Mouse (Mus musculus): Measurements from ENCODE around the gene Dhx36.

Gene Dhx36

DNA sequence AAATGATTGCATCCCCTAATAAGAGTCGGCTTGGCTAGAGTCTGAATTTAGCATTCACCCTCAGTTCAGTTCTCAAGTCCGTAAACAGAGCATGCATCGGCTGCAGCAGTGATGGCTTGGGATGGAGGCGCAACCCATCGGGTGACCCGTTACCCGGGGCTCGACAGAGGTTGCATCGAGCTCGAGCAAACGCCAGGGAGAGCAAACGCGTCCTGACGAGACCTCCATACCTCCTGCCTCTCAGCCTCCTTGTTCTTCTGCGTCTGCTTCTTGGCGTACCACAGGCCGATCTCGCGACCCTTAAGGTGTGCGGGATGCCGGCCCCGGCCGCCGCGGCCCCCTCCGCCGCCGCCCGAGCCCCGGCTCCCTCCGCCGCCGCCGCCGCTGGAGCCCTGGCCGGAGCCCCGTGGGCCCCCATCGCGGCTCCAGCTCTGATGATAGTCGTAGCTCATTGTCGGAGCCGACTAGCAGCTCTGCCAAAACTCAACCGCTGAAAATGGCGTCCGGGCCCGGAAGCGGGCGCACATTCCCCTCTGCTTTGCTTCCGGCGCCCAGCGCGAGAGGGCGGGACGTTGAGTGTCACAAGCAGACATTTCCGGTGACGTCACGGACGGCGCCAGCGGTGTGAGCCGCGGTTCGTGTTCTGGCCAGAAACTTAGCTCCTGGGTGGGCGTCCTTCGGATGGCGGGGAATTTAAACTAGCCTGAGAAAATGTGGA lies at the start of gene Dhx36:
TSS of gene Dhx36 (minus strand) at position 517 of the 718 bp plus-strand sequence.
- peak; percentile 98 for DNase-seq (ENCODE audit: low read depth, low spot score)

DNA sequence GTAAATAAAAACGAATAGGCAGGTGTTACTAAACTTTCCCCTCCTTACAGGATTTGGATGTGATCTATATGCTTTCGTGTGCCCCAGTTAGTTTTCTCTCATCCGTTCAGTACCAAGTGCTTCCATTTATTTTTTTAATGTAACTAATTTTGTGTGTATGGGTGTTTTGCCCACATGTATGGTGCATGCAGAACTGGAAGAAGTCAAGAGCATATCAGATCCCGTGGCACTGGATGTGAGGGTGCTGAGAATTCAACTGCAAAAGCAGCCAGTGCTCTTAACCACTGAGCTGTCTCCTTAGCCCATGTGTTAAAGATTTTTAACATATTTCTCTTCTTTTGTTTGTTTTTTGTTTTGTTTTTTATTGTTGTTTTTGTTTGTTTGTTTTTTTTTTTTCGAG lies 20.8 kb upstream of the Dhx36 start:
- DNase-seq (ENCODE audit: low read depth, low spot score) = no peak

DNA sequence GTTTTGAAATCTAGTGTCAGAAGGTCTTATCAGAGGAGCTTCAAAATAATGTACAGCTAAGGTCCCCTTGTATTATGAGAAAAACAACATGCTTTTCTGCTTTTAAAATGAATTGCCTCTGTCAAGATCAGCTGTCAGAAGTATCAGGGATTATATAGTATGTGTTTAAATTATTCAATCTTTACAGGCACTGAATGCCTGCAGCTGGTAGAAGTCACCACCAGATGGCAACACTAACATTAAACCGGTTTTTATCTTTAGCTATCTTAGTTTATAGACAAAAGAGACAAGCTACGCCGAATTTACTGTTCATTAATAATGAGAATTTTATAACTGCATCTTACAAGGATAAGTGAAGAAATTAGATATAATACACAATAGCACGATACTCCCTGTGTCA lies 20.4 kb upstream of the Dhx36 start:
- peak; percentile 10 for DNase-seq (ENCODE audit: low read depth, low spot score)

DNA sequence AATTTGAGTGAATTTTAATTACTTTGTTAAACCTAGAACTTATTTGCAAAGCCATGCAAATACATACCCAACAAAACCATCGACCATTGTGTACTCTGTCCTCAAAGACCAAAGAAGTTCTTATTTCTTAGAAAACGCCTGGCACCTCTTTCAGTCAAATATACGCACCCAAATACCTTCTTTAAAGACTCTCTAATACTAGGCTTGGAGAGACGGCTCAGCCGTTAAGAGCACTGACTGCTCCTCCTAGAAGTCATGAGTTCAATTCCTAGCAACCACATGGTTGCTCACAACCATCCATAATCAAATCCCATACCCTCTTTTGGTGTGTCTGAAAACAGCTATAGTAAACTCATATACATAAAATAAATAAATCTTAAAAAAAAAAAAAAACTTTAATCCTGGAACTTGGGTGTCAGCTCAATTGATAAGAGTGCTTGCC lies 423 bp upstream of the Dhx36 start:
- DNase-seq (ENCODE audit: low read depth, low spot score) = no peak

DNA sequence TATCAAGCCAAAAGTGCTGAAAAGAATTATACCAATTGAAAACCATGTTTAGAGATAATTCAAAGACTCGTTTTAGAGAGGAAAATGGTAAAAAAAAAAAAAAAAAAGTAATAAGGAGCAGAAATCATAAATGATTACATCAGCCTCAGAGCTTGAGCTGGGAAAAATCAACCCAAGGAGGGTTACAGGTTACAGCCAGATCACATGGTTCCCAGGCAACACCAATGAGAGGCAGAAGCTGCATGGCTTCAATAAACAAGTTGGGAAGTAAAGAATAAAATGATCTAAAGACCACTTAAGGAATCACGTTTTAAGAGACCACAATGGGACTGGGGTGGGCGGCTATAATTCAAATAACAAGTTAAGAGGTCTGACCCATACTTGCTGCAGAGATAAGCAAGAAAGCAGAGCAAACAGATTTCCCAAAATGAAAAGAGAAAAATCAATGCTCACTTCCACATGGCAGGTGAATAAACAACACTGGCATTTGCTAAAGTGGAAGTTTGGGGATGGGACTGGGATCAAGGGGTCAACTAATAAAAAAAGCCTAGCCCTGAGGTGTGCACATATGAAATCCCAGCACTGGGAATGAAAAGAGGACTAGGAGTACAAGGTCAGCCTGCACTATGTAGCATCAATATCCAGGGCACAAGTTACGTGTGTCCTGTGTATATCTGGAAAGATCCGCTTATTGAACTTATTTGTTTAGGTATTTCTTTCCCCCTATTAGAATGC lies 1.5 kb downstream of the Dhx36 start:
- no peak for DNase-seq (ENCODE audit: low read depth, low spot score)

DNA sequence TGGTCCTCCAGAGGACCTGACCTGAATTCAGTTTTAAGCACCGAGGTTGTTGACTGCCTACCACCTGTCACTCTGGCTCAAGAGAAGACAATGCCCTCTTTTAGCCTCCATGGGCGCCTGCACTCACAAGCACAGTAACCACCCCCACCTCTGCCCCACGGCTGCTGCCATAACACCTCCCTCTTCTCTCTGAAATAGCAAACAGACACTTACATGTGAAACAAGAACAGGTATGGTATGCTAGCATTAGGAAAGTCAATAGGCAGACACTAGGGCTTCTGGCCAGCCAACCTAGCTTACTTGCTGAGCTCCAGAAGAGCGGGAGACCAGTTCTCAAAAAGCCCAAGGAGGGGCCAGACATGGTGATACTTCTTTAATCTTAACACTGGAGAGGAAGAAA lies 7.5 kb downstream of the Dhx36 start:
- no peak for DNase-seq (ENCODE audit: low read depth, low spot score)

DNA sequence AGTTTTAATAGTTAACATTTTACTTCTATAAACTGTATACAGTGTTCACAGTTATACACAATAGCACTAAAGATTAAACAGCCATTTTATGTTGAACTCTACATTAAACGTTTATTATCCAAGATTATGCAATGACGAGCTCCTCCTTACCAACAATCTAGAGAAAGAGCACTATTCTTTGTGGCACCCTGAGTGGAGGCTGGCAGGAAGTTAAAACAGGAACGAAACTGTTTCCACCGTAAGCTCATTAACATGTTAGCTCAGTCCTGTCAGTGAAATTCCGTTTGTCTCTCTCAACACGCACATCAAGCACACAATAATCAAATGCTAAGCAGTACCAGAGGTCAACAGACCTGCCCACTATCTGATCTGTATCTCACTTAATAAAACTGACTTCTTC lies 14.2 kb downstream of the Dhx36 start:
- DNase-seq (ENCODE audit: low read depth, low spot score) = no peak

DNA sequence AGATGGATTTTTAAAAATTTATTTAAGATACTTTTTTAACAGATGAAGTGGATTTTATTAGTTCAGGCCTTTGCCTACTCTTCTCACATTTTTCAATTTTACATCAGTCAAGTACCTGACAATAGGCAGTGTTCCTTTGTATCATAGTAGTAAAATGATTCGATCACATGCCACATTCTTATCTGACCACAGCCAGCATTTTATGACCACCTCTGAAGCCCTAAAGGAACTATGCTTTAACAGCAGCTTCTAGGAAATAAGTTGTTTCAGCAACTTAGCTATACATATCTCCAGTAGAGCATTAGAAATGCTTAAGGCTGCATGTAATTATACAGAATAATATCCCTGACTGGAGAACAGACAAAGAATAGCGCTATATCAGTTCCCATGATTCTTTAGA lies 22.5 kb downstream of the Dhx36 start:
- DNase-seq (ENCODE audit: low read depth, low spot score) = no peak

DNA sequence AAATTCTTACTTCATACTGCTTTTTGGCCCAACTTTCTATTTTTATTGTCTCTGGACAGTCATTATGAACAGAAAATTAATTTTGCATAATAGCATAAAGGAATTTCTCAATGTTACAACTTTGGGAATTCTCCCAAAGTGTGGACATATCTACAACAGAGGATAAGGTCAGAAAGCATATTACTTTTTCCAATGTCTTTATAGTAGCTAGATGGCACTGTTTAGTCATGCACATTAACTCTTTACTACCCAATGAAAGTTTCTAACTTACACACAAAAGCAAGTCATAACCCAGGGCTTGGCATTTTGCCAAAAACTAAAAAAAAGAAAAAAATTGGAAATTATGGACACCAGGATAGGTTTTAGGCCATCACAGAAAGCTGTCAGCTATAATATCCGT lies 36.6 kb downstream of the Dhx36 start:
- DNase-seq (ENCODE audit: low read depth, low spot score) = no peak

DNA sequence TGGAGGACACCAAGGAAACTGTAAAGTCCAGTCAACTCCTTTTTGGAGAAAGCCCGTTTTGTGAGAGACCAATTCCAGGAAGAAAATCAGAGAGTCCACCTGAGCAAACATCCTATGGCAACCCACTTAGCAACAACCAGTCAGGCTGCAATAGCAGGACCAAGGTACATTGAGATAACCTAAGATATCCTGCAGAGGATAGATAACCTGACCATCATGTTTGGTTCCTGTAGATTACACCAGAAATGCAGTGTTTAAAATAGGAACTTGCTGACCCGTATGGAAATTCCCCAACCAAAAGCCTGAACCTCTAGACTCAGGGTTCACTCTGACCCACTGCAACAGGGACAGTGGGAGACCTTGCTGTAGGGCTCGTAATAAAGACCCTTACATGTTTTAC lies 42.5 kb downstream of the Dhx36 start:
- no peak for DNase-seq (ENCODE audit: low read depth, low spot score)

DNA sequence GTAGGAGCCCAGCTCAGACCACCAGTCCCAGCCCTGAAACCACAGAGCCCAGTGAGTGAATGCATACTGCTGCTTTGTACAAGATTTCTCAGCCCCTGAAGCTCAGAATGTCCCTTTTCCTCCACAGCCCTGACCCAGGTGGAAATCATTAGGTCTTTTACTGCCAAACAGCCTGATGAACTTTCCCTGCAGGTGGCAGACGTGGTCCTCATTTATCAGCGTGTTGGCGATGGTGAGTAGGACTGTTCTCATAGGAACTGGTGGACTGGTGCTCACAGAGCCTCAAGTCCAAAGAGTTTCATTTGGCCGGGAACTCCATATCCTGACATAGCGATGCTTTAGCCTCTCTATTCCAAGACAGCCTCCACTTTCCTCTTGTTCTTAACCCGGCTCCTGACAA lies 47.3 kb downstream of the Dhx36 start:
- DNase-seq (ENCODE audit: low read depth, low spot score) = no peak

DNA sequence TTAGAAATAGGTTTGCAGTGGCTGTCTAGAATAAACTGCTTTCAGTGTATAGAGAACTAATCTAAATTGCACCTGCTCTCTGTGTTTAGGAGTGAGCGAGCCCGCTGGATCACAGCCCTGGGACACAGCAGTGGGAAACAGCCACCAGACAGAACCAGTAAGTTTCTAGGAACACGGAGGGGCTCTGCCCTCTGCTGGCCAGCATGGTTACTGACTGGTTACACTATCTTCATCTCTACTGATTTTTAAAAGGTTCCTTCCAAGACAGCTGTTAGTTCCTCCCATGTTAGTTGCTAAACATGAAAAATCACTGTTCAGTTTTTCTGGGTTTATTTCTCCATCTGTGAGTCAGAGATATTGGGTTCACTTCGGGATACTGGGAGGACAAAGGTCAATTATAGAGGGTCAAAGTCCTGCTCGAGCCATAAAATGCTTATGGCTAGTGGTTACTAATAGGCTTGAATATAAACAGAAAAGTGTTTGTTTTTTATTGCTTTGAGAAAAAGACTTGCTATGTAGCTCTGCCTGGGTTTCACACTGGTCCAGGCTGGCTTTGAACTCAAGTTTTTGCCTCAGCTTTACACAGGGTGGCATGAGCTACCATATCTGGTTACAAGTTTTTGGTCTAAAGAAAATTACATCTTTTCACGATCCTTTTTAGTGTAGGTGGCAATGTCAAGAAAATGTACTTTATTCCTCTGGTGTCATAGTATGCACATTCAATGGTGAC lies 48.4 kb downstream of the Dhx36 start:
- peak; percentile 56 for DNase-seq (ENCODE audit: low read depth, low spot score)

DNA sequence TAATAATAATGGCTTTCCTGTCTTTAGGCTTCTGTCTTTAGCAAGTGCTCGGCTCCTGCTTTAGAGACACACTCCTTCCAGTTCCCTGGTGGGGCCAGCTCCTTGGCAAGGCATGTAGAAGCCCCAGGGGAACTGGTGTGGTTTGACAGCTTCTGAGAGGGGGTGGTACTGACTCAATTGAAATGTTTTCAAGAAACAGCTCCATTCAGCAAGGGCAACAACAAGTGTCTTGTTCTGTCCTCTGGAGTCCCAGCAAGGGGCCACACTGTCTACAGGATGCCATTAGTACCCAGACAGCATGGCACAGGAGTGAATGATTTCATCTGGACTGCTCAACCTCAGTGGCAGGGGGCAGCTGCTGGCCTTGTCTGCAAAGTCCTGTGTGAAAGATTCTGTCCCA lies 51.0 kb downstream of the Dhx36 start:
- DNase-seq (ENCODE audit: low read depth, low spot score) = no peak

DNA sequence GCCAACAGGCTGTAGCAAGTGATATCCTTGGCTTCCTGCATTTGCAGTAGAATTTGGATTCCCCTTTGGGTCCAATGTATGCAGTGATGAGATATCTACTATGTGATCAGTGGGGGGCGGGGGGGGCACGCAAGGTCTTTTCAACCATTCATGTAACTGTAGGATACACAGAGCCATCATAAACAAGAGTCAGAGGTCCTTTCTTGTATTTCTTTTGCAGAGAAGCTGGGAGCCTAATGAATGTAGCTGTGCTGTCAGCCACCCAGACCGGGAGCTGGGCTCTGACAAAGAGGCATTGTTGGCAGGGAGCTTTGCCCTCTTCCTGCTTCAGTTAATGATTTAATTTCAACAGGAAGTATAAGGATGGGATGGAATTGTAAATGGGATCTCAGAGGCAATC lies 52.7 kb downstream of the Dhx36 start:
- no peak for DNase-seq (ENCODE audit: low read depth, low spot score)

DNA sequence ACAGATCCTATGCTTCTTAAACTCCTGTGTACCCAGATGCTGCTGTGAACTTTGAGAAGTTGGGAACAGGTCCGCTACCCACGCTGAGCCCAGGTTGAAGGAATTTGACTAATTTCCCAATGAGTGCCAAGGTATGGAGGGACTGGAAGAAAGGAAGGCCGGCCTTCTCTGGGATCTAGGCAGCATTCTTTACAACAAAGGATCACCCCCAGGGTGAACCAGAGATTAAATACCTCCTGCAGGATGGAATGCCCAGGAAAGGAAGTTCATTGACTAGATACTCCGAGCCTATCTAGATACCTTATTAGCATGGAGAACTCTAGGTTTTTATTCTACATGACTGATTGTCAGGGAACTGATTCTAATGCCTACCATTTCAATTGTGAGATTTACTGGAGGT lies 53.8 kb downstream of the Dhx36 start:
- DNase-seq (ENCODE audit: low read depth, low spot score) = no peak

DNA sequence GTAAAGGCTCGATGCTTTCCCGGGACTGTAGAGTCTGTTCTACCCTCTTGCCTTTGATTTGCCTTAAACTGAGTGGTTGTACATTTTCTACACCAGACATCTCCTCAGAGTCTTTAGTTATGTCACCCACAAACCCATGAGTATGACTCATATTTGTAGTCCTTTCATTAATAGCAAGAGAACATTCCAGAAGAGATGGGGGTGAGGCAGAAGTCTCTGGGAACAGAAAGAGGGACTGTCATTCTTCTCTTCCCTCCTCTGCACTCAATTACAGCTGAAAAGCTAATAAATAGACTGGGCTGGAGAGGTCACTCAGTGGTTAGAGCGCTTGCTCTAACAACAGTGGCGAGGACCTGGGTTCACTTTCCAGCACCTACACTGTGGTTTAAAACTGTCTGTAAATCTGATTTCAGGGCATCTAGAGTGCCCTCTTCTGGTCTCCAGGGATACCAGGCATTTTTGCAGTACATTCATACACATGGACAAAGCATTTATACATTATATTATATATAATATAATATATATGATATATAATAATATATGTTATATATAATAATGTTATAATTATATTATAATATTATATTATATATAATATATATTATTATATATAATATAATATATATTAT lies 56.8 kb downstream of the Dhx36 start:
- no peak for DNase-seq (ENCODE audit: low read depth, low spot score)

DNA sequence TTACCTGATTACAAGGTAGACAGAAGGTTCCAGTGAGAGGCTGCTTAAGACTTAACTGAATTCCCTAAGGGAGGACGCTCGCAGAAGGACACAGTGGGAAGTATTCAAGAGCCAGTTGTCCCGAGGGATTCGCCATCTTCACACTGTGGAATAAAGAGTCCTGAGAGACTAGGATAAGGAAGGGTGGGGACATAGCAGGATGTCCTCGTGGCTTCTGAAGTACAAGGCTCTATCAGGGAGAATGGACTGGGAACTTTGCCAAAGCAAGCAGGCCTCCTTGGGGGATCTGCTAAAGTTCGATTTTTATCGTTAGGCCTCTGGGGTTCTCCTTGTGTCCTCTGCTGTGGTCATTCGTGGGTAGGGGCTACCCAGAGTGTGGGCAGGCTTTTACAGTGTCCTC lies 59.7 kb downstream of the Dhx36 start:
- DNase-seq (ENCODE audit: low read depth, low spot score) = no peak

DNA sequence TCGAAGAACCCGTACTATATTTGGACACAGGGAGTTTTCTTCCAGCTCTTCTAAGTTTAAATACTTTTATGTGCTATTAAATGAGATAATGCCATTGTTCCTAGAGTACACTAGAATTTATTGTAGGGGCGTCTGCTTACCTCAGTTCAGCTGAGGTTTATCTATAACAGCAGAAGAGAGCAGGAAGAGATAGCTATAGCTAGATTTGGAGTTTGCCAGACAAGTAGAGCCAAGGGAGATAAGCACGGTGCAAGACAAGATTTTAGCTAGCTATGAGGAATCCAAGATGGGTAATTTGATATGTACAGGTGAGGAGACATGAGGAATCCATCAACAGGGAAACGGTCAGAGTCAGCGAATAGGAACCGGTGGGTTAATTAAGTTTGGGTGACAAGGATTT lies 60.5 kb downstream of the Dhx36 start:
- no peak for DNase-seq (ENCODE audit: low read depth, low spot score)

DNA sequence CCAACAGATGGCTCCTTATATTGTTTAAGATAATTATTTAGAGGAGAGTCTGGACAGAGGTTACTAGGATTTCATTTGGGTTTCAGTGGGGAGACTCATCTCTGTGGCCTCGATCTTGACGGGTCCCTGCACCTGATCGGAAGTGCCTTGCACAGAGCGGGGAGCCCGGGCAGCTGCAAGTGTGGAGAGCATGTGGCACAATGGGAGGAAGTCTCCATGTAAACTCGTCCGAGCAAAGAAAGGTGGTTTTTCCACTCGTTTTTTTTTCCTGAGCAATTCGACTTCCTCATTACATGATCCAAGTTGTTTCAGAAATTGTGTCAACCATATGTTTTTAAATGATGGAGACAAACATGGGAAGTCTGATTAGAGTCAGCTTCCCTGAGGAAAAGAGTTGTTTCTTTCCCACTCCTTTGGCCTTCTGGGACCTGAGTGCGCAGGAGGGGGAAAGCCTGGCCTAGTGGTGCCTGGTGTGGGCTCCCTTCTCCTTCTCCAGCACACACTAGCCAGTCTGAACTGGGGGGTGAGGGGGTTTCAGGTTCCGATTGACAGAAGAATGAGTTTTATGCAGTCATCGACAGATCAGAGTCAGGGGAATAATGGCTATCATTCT lies 63.1 kb downstream of the Dhx36 start:
- no peak for DNase-seq (ENCODE audit: low read depth, low spot score)

DNA sequence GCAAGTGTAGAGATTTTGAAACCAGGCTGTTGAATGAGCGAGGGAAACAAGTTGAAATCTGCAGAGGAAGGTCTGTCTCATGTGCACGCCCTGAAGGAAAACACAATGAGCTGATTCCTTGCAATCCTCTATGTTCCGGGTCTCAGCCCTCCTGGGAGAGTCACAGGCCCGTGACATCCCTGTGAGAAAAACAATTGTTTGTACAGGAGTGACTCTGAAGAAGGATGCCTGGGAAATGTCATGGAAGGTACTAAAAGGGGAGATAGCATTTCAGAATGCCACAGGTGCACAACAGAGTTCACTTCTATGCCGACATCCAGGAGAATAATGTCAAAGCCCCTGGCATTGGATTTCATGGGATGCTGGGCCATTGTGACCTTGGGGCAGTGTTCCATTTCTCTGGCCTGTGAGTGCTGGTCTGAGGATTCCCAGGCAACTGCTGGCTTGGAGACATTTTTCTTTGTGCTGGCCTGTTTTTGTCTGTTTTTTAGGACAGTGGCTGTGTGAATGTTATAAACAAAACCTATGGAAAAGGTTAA lies 66.3 kb downstream of the Dhx36 start:
- DNase-seq (ENCODE audit: low read depth, low spot score) = no peak

DNA sequence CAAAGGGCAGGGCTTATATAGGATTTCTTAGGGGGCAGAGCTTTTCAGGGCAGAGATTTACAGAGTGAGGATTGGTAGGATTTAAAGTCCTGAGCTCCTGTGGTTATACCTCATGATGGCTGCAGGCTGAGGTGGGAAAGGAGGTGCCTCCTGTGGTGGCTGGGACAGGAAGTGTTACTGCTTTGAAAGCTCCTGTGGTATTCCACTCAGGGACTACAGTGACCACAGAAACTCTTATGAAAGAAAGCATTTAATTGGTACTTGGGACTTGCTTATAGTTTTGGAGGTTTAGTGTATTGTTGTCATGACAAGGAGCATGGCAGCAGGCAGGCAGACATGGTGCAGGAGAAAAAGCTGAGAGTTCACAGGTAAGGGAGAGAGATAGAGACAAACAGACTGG lies 70.9 kb downstream of the Dhx36 start:
- DNase-seq (ENCODE audit: low read depth, low spot score) = no peak

DNA sequence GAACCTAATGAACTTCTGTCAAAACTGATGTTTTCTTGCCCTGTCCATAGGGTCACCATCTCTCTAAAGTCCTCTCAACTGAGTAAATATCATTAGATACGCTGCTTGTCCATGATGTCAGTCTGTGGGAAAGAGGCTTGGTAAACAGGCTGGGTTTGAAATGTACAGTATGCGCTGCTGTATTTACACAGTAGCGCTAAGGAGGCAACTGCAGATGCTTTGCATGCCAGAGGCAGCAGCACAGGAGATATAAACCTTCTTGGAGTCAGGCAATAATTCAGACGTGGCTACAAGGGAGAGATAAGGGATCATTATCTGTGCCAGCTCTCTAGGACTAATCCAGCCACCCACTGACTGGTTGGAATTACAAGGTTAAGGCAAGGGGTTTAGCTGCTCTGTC lies 73.1 kb downstream of the Dhx36 start:
- no peak for DNase-seq (ENCODE audit: low read depth, low spot score)

Measured in CD4-positive, CD25-positive, alpha-beta regulatory T cell, adult 2 months (primary cell).